Mouse (Mus musculus): ENCODE measurements around the gene Arid3b. TPM values are rescaled to one million over a fixed set of nuclear protein-coding genes. Genes with fewer than 3 reads are reported as not detected.

Gene Arid3b
- polyA plus RNA-seq (2012; rRNA removed): 3.5 TPM in 2 replicates

DNA sequence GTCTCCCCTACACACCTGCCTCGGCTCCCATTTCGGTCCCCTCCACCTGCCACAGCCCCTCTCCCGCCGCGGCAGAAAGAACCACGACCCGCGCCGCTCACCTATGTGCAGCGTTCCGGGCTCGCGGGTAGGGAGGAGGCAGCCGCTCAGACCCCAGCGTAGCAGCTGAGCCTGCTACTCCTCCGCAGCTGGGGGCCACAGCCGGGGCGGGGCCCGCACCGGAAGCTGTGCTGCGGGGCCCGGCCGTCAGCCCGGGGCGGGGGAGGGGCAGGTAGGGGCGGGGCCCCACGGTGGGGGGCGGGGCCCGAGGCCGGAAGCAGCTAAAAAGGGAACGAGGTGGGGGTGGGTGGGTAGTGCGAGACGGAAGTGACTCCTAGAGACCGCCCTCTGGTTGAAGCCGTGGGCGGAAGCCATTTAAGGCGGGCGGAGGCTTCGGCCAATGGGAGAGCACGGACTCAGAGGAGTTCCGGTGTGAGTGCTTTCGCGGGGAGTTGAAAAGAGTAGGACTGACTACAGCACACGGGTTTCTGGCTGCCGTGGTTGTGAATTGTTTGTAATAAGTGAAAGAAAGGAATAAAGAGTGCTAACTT, at the start of gene Arid3b:
TSS of gene Arid3b (minus strand) at position 213 of the 590 bp plus-strand sequence.

GRCm38 (mm10) chr9:57765364-57766351, 70.9 kb downstream of the Arid3b start, which contains the start of gene Clk3:
Clk3 (minus strand) TSS chr9:57765860.

Other genes with a start within 250 kb of the Arid3b start
- gene Ulk3, start 247.3 kb downstream of the Arid3b start, polyA plus RNA-seq (2012; rRNA removed): 9.4 and 12.5 TPM in 2 replicates
- gene Cplx3, start 230.5 kb downstream of the Arid3b start, polyA plus RNA-seq (2012; rRNA removed): not detected in 2 replicates
- 0.11 TPM in 1 of 2 replicates, not detected in the other for gene Lman1l, start 216.0 kb downstream of the Arid3b start, polyA plus RNA-seq (2012; rRNA removed)
- gene Csk, start 183.2 kb downstream of the Arid3b start, polyA plus RNA-seq (2012; rRNA removed): 31.6 and 41.5 TPM in 2 replicates
- gene Cyp1a2, start 153.1 kb downstream of the Arid3b start, polyA plus RNA-seq (2012; rRNA removed): 0.21 TPM in 1 of 2 replicates, not detected in the other
- gene Cyp1a1, start 148.9 kb downstream of the Arid3b start, polyA plus RNA-seq (2012; rRNA removed): 0.16 and 0.34 TPM in 2 replicates
- 2.8 and 3.7 TPM in 2 replicates for gene Edc3, start 128.3 kb downstream of the Arid3b start, polyA plus RNA-seq (2012; rRNA removed)
- gene Clk3, start 70.9 kb downstream of the Arid3b start, polyA plus RNA-seq (2012; rRNA removed): 30.1 and 43.6 TPM in 2 replicates
- 92.2 and 105 TPM in 2 replicates for gene Ubl7, start 74.2 kb upstream of the Arid3b start, polyA plus RNA-seq (2012; rRNA removed)
- 31.2 and 33.4 TPM in 2 replicates for gene Sema7a, start 103.3 kb upstream of the Arid3b start, polyA plus RNA-seq (2012; rRNA removed)
- gene Cyp11a1, start 169.6 kb upstream of the Arid3b start, polyA plus RNA-seq (2012; rRNA removed): 0.85 and 0.94 TPM in 2 replicates
- gene Stra6, start 227.0 kb upstream of the Arid3b start, polyA plus RNA-seq (2012; rRNA removed): 0.73 and 1.2 TPM in 2 replicates

Measured in stomach, adult 2 months (tissue).